Mouse (Mus musculus): Measurements from ENCODE around the gene Spx. TPM values are rescaled to one million over a fixed set of nuclear protein-coding genes. Genes with fewer than 3 reads are reported as not detected.

Gene Spx
- polyA plus RNA-seq (2015; fragmentation: Nextera tagmentation; extraction: Ambion mirVana), result 0.18 and 0.40 TPM in 2 replicates

DNA sequence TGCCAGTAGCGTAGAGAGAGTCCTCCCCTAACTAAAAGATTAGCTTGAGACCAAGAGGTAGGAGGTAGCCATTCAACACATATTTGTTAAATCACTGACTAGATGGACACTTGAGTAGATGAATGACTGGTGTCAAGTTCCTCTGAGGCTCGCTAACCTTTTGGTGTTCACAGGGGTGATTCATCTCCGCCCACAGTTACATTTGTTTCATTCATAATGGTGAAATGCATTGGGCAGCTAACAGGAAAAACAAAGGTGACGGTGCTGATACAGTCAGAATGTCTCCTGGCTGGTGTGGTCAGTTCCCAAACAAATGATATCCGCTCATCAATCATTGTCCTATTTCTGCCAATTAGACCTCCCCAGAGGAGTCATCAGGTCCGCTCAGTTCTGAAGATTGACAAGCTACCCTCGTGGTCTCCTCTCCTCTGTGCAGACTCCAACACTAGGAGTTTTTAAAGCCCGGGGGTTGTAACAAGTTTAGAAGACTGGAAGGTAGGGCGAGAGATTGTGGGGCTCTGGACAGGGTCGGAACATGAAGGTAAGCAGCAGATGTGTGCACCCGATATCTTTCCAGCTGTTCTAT, at the start of gene Spx:
TSS of gene Spx (plus strand) at position 536 of the 586 bp plus-strand sequence.
- Histone ChIP-seq H3K4me3 (ENCODE audit: low read length) (no peak within 1 kb of the TSS), H3K36me3 (ENCODE audit: control insufficient read depth, insufficient read depth, low read length) (no peaks in the 10 kb centered on the region), H3K9ac (ENCODE audit: low read depth, low read length) (no peak within 1 kb of the TSS), H3K9me3 (ENCODE audit: control insufficient read depth, low read length) (no peaks in the 10 kb centered on the region), H3K4me2 (ENCODE audit: low read depth, low read length) (no peak within 1 kb of the TSS), H3K4me1 (ENCODE audit: control insufficient read depth, insufficient read depth, low read length) (0 out of 2 replicates have a peak, but pooled peaks cover 3% of the 10 kb centered on the region), H3K27ac (ENCODE audit: low read length) (no peak within 1 kb of the TSS), H3K27me3 (replicated peaks; ENCODE audit: control insufficient read depth, insufficient read depth, low read length) (peaks cover 13% of the 10 kb centered on the region; the same call in 1 of the 2 replicates)
- WGBS, result 61% methylated on average over 11 of the region's 11 CpGs
- ATAC-seq, result no peak

DNA sequence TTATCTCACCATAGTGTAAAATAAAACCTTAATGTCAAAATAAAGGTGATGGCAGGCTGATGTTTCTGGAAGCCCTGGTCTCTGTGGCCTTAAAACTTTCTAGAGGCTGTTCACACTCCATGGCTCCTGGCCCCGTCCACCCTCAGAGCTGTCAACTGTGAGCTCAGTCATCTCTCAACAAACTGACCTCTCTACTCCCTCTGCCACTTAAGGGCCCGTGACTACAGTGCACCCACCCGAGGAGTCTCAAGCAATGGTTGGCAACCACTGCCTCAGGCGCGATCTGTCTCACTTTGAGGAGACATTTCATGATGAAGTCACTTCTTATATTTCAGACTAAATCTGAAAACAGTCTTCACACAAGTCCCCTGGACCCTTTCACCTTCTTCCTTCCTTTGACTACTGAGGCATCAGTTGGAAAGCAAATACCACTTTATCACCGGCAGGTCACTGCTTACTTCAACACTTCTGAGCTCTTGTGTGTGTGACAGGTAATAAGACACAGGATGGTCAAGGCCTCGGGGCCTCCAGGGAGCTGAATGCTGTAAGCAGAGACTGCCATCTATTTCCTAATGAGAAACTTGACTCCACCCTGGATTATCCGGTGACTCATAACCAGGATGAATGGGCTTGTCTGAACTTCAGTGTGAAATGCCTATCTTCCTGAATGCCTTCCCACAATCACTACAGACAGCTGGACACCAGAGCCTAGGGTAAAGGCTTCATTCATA, 47.3 kb upstream of the Spx start:
- 86% methylated on average over 8 of the region's 8 CpGs for WGBS
- H3K9ac ChIP-seq (ENCODE audit: low read depth, low read length), result no peak overlapping the region
- H3K4me3 ChIP-seq (ENCODE audit: low read length), result no peak overlapping the region
- no peak for ATAC-seq
- peaks cover 2% of the 10 kb centered on the region; the same call in 1 of the 2 replicates for H3K36me3 ChIP-seq (ENCODE audit: control insufficient read depth, insufficient read depth, low read length)
- no peak overlapping the region for H3K4me2 ChIP-seq (ENCODE audit: low read depth, low read length)
- no peaks in the 10 kb centered on the region for H3K27me3 ChIP-seq (replicated peaks; ENCODE audit: control insufficient read depth, insufficient read depth, low read length)
- no peaks in the 10 kb centered on the region for H3K4me1 ChIP-seq (ENCODE audit: control insufficient read depth, insufficient read depth, low read length)
- H3K27ac ChIP-seq (ENCODE audit: low read length), result no peak overlapping the region
- H3K9me3 ChIP-seq (ENCODE audit: control insufficient read depth, low read length), result no peaks in the 10 kb centered on the region

- Histone ChIP-seq H3K27ac (ENCODE audit: low read length) (no peak overlapping the region), H3K4me2 (ENCODE audit: low read depth, low read length) (no peak overlapping the region), H3K27me3 (replicated peaks; ENCODE audit: control insufficient read depth, insufficient read depth, low read length) (no peaks in the 10 kb centered on the region), H3K9me3 (ENCODE audit: control insufficient read depth, low read length) (no peaks in the 10 kb centered on the region), H3K9ac (ENCODE audit: low read depth, low read length) (no peak overlapping the region), H3K4me3 (ENCODE audit: low read length) (no peak overlapping the region), H3K4me1 (ENCODE audit: control insufficient read depth, insufficient read depth, low read length) (no peaks in the 10 kb centered on the region), H3K36me3 (ENCODE audit: control insufficient read depth, insufficient read depth, low read length) (peaks cover 2% of the 10 kb centered on the region; the same call in 1 of the 2 replicates)
- no peak for ATAC-seq
- 89% methylated on average over 10 of the region's 10 CpGs for whole genome bisulfite sequencing
Measured at GRCm38 (mm10) chr6:142366473-142367018, 46.7 kb upstream of the Spx start.

DNA sequence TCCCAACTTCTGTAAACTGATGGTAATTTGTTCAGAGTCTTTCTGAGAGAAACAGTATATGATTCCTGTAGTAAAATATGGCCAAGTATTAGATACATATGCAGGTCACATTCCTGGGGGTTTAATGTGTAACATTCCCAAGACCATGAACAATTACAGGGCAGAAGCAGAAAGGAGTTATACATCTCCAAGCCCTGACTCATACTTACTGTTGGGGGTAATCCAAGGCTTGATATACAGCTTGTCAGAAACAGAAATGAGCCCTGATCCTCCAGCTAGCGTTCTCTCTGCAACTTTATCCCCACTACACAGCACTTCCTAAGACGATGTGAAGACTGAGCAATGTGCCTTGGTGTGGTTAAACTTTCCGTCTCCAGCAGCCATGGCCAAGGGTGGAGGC, 45.7 kb upstream of the Spx start:
- ATAC-seq, result no peak
- Histone ChIP-seq H3K4me2 (ENCODE audit: low read depth, low read length) (no peak overlapping the region), H3K4me1 (ENCODE audit: control insufficient read depth, insufficient read depth, low read length) (no peaks in the 10 kb centered on the region), H3K36me3 (ENCODE audit: control insufficient read depth, insufficient read depth, low read length) (peaks cover 5% of the 10 kb centered on the region), H3K4me3 (ENCODE audit: low read length) (no peak overlapping the region), H3K9me3 (ENCODE audit: control insufficient read depth, low read length) (no peaks in the 10 kb centered on the region), H3K9ac (ENCODE audit: low read depth, low read length) (no peak overlapping the region), H3K27ac (ENCODE audit: low read length) (no peak overlapping the region), H3K27me3 (replicated peaks; ENCODE audit: control insufficient read depth, insufficient read depth, low read length) (no peaks in the 10 kb centered on the region)
- WGBS, result 88% methylated on average over 3 of the region's 3 CpGs

DNA sequence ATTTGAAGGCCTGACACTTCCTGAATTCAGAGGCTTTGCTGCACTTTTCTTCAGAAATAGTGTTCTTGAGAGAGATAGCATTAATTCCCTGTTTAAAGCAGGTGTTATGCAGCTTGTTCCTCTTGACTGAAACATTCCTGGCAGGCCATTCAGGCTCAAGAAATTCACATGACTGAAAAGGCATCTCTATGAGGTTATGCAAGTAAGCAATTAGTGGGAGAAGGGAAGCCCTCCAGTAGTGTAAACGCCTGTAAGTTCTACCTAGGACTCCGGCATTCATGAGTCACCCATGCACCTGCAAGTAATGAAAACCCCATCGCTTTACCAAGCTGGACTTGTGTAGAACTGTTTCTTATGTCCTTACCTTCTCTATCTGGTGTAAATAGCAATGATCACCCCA, 43.7 kb upstream of the Spx start:
- ATAC-seq, result no peak
- 87% methylated on average over 3 of the region's 3 CpGs for WGBS
- Histone ChIP-seq H3K9me3 (ENCODE audit: control insufficient read depth, low read length) (no peaks in the 10 kb centered on the region), H3K27me3 (replicated peaks; ENCODE audit: control insufficient read depth, insufficient read depth, low read length) (no peaks in the 10 kb centered on the region), H3K4me1 (ENCODE audit: control insufficient read depth, insufficient read depth, low read length) (no peaks in the 10 kb centered on the region), H3K9ac (ENCODE audit: low read depth, low read length) (no peak overlapping the region), H3K4me3 (ENCODE audit: low read length) (no peak overlapping the region), H3K4me2 (ENCODE audit: low read depth, low read length) (no peak overlapping the region), H3K27ac (ENCODE audit: low read length) (no peak overlapping the region), H3K36me3 (ENCODE audit: control insufficient read depth, insufficient read depth, low read length) (peaks cover 4% of the 10 kb centered on the region)

- H3K4me1 ChIP-seq (ENCODE audit: control insufficient read depth, insufficient read depth, low read length), result no peaks in the 10 kb centered on the region
- ATAC-seq, result no peak
- H3K27me3 ChIP-seq (replicated peaks; ENCODE audit: control insufficient read depth, insufficient read depth, low read length), result no peaks in the 10 kb centered on the region
- H3K9me3 ChIP-seq (ENCODE audit: control insufficient read depth, low read length), result no peaks in the 10 kb centered on the region
- H3K27ac ChIP-seq (ENCODE audit: low read length), result no peak overlapping the region
- WGBS, result 70% methylated on average over 1 of the region's 1 CpGs
- H3K36me3 ChIP-seq (ENCODE audit: control insufficient read depth, insufficient read depth, low read length), result peaks cover 4% of the 10 kb centered on the region
- H3K9ac ChIP-seq (ENCODE audit: low read depth, low read length), result no peak overlapping the region
- H3K4me3 ChIP-seq (ENCODE audit: low read length), result no peak overlapping the region
- no peak overlapping the region for H3K4me2 ChIP-seq (ENCODE audit: low read depth, low read length)
Measured at GRCm38 (mm10) chr6:142377081-142377480, 36.2 kb upstream of the Spx start.

DNA sequence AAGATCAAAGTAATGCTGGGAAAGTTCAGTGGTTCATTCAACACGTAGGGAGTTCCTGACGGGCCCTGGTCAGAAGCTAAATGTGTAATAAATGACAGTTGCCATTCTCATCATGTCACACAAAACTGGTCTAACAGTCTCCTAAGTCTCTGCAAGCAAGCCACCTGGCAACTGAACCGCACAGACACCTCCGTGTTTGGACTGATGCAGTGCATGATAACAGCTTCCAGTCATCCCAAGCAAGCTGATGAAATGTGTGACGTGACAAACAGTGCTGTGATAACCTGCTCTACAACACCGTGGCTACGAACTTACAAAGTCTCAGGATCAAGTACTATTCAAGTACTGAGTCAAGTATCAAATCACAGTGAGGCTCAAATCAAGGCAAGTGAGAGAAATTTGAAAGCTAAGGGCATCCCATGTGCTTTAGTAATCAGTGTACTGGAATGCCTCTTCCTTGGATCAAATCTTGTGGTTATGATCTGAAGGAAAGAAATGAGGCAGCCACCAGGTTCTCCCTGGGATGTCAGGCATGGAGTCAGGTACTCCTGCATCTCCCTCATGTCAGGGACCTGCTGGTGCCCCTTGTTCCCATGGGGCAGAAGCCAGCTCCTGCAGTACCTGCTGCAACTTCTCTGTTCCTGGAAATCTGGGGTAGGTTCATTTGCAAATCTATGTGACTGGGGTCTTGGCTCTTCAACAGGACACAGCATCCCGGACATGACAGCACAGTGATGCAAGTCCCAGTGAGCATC, 34.5 kb upstream of the Spx start:
- Histone ChIP-seq H3K9me3 (ENCODE audit: control insufficient read depth, low read length) (no peaks in the 10 kb centered on the region), H3K27ac (ENCODE audit: low read length) (no peak overlapping the region), H3K4me2 (ENCODE audit: low read depth, low read length) (no peak overlapping the region), H3K27me3 (replicated peaks; ENCODE audit: control insufficient read depth, insufficient read depth, low read length) (no peaks in the 10 kb centered on the region), H3K36me3 (ENCODE audit: control insufficient read depth, insufficient read depth, low read length) (peaks cover 3% of the 10 kb centered on the region; the same call in 1 of the 2 replicates), H3K4me1 (ENCODE audit: control insufficient read depth, insufficient read depth, low read length) (no peaks in the 10 kb centered on the region), H3K9ac (ENCODE audit: low read depth, low read length) (no peak overlapping the region), H3K4me3 (ENCODE audit: low read length) (no peak overlapping the region)
- 90% methylated on average over 8 of the region's 8 CpGs for WGBS
- ATAC-seq, result no peak

GRCm38 (mm10) chr6:142379961-142380360, 33.3 kb upstream of the Spx start:
- Histone ChIP-seq H3K36me3 (ENCODE audit: control insufficient read depth, insufficient read depth, low read length) (peaks cover 3% of the 10 kb centered on the region; the same call in 1 of the 2 replicates), H3K9me3 (ENCODE audit: control insufficient read depth, low read length) (no peaks in the 10 kb centered on the region), H3K4me2 (ENCODE audit: low read depth, low read length) (no peak overlapping the region), H3K4me1 (ENCODE audit: control insufficient read depth, insufficient read depth, low read length) (no peaks in the 10 kb centered on the region), H3K27me3 (replicated peaks; ENCODE audit: control insufficient read depth, insufficient read depth, low read length) (no peaks in the 10 kb centered on the region), H3K4me3 (ENCODE audit: low read length) (no peak overlapping the region), H3K27ac (ENCODE audit: low read length) (no peak overlapping the region), H3K9ac (ENCODE audit: low read depth, low read length) (no peak overlapping the region)
- ATAC-seq, result no peak
- 88% methylated on average over 6 of the region's 6 CpGs for WGBS

GRCm38 (mm10) chr6:142381615-142382014, 31.6 kb upstream of the Spx start:
- no peak for ATAC-seq
- 90% methylated on average over 7 of the region's 7 CpGs for WGBS
- no peak overlapping the region for H3K27ac ChIP-seq (ENCODE audit: low read length)
- H3K9ac ChIP-seq (ENCODE audit: low read depth, low read length), result no peak overlapping the region
- no peak overlapping the region for H3K4me2 ChIP-seq (ENCODE audit: low read depth, low read length)
- peaks cover 3% of the 10 kb centered on the region; the same call in 1 of the 2 replicates for H3K36me3 ChIP-seq (ENCODE audit: control insufficient read depth, insufficient read depth, low read length)
- peaks cover 4% of the 10 kb centered on the region for H3K4me1 ChIP-seq (ENCODE audit: control insufficient read depth, insufficient read depth, low read length)
- no peak overlapping the region for H3K4me3 ChIP-seq (ENCODE audit: low read length)
- H3K27me3 ChIP-seq (replicated peaks; ENCODE audit: control insufficient read depth, insufficient read depth, low read length), result no peaks in the 10 kb centered on the region
- H3K9me3 ChIP-seq (ENCODE audit: control insufficient read depth, low read length), result no peaks in the 10 kb centered on the region
